Comparison of ENCODE assay signal across 15 mouse cellular contexts in the genomic region with DNA sequence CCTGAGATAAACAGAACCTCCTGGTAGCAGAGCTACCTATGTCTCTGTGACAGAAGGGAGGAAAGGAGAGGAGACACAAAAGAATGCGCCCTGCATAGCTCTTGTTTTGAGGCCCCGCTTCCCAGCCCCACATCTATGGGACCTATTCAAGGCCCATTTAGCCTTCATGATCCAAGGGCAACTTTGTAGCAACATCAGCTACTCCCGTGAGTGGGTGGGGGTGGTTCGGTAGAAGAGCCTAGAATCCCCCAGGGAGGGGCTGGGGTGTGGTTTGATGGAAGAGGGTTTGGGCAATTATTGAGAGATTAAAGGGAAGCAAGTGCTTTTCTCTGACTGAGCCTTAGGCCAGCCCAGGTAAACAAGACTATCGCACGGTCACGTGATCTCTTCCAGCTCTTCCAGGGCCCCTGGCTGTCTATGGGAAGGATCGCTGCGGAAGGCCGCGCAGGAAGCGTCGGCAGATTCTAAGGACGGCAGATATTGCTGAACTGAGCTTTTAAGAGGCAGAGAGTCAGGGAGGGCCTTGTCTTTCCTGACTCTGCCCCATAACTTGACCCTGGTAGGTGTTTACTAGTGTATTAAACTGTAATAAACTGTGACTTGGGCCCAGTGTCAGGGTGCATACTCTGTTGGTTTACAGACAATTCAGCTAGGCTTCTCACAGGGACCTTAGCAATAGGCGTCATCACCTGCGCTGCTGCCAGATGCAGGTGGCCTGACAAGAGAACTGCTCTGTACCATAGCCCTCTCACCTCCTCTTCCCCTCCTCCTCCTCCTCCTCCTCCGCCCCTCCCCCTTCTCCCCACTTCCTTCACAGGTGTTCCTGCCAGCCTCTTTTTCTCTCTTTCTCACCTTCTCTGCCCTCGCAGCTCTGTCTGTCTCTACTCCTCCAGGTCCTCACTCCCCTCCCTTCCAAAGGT. TPM values are rescaled to one million over a fixed set of nuclear protein-coding genes. Genes with fewer than 3 reads are reported as not detected.
DNase-seq lines count a peak whose midpoint lies in the region; ATAC-seq lines count a peak whose summit lies in the region.
"Had no signal": no experiment of that assay in that cellular context is flagged by ENCODE, and none has a peak within 500 bp of the region (broad histone marks: within the 10 kb centered on the region; RNA-seq: fewer than 3 reads in every experiment).

No protein-coding gene starts in this region.

- peaks cover 6% of the 10 kb centered on the region for H3K4me1 ChIP-seq in liver, embryonic 11.5 days (replicated peaks; ENCODE audit: control insufficient read depth, insufficient read depth, low read length)
- peaks cover 9% of the 10 kb centered on the region; the same call in 1 of the 2 replicates for H3K4me1 ChIP-seq in liver, embryonic 12.5 days
- H3K4me1 ChIP-seq in stomach, embryonic 16.5 days (ENCODE audit: control insufficient read depth, insufficient read depth, low read length): peaks cover 6% of the 10 kb centered on the region; the same call in 1 of the 2 replicates
- H3K4me1 ChIP-seq: hindbrain, embryonic 12.5 days had no signal

- peak overlapping the region; percentile 29; the same call in 1 of the 2 replicates for H3K4me2 ChIP-seq in liver, embryonic 11.5 days
- no peak overlapping the region for H3K4me2 ChIP-seq in liver, embryonic 12.5 days
- peak overlapping the region; percentile 3; the same call in 1 of the 2 replicates for H3K4me2 ChIP-seq in stomach, embryonic 16.5 days (ENCODE audit: low read depth, low read length)
- H3K4me2 ChIP-seq: forebrain, embryonic 12.5 days; hindbrain, embryonic 12.5 days; liver, embryonic 13.5 days had no signal

- H3K36me3 ChIP-seq in liver, embryonic 11.5 days (ENCODE audit: control insufficient read depth, insufficient read depth, low read length): no peaks in the 10 kb centered on the region
- no peaks in the 10 kb centered on the region for H3K36me3 ChIP-seq in liver, embryonic 12.5 days
- H3K36me3 ChIP-seq in stomach, embryonic 16.5 days (ENCODE audit: control insufficient read depth, insufficient read depth, low read length): no peaks in the 10 kb centered on the region
- H3K36me3 ChIP-seq: forebrain, embryonic 12.5 days; hindbrain, embryonic 12.5 days; liver, embryonic 13.5 days had no signal

- peak; percentile 21 for DNase-seq in embryo, embryonic 10 days (ENCODE audit: low spot score)
- DNase-seq in embryo, embryonic 9.5 days (ENCODE audit: extremely low spot score): no peak
- DNase-seq in liver, embryonic 11.5 days (ENCODE audit: low spot score): no peak
- DNase-seq in thymus, postnatal 4 days: peak; percentile 82
- no peak for DNase-seq in frontal cortex, postnatal 36 days (ENCODE audit: low spot score in 2 of 2)
- no peak for DNase-seq in gastrocnemius, postnatal 25 days
- DNase-seq: cerebellum, adult 2 months; gastrocnemius, adult 2 months; liver, embryonic 13.5 days had no signal

- H3K4me3 ChIP-seq in liver, embryonic 11.5 days (ENCODE audit: low read depth, low read length): no peak overlapping the region
- no peak overlapping the region for H3K4me3 ChIP-seq in liver, embryonic 12.5 days
- H3K4me3 ChIP-seq in stomach, embryonic 16.5 days (replicated peaks; ENCODE audit: low read length): no peak overlapping the region
- H3K4me3 ChIP-seq: forebrain, embryonic 12.5 days; gastrocnemius, adult 2 months; hindbrain, embryonic 12.5 days; liver, embryonic 13.5 days had no signal

- no peak overlapping the region for H3K9ac ChIP-seq in liver, embryonic 11.5 days (ENCODE audit: low read depth, low read length)
- no peak overlapping the region for H3K9ac ChIP-seq in liver, embryonic 12.5 days
- H3K9ac ChIP-seq in stomach, embryonic 16.5 days (ENCODE audit: low read length): peak overlapping the region; percentile 30
- H3K9ac ChIP-seq: forebrain, embryonic 12.5 days; hindbrain, embryonic 12.5 days; liver, embryonic 13.5 days had no signal

- H3K9me3 ChIP-seq in liver, embryonic 11.5 days (ENCODE audit: control insufficient read depth, low read length): no peaks in the 10 kb centered on the region
- H3K9me3 ChIP-seq in liver, embryonic 12.5 days (replicated peaks): no peaks in the 10 kb centered on the region
- no peaks in the 10 kb centered on the region for H3K9me3 ChIP-seq in stomach, embryonic 16.5 days (replicated peaks; ENCODE audit: control insufficient read depth, low read length)
- H3K9me3 ChIP-seq: forebrain, embryonic 12.5 days; hindbrain, embryonic 12.5 days; liver, embryonic 13.5 days had no signal

- ATAC-seq in liver, embryonic 11.5 days (replicated peaks; ENCODE audit: low FRiP score): no peak
- no peak for ATAC-seq in liver, embryonic 12.5 days
- ATAC-seq in stomach, embryonic 16.5 days (ENCODE audit: insufficient read depth, low FRiP score): peak; percentile 74

- H3K27ac ChIP-seq in liver, embryonic 11.5 days (ENCODE audit: low read depth, low read length): no peak overlapping the region
- H3K27ac ChIP-seq in liver, embryonic 12.5 days: no peak overlapping the region
- H3K27ac ChIP-seq in stomach, embryonic 16.5 days (ENCODE audit: low read length): no peak overlapping the region
- H3K27ac ChIP-seq: forebrain, embryonic 12.5 days; gastrocnemius, adult 2 months; hindbrain, embryonic 12.5 days; kidney, postnatal 0 days; liver, embryonic 13.5 days had no signal

- H3K27me3 ChIP-seq in liver, embryonic 11.5 days (replicated peaks; ENCODE audit: control insufficient read depth, insufficient read depth, low read length): no peaks in the 10 kb centered on the region
- H3K27me3 ChIP-seq in liver, embryonic 12.5 days (replicated peaks): no peaks in the 10 kb centered on the region; the same call in 1 of the 2 replicates
- no peaks in the 10 kb centered on the region for H3K27me3 ChIP-seq in stomach, embryonic 16.5 days (ENCODE audit: control insufficient read depth, insufficient read depth, low read length)
- H3K27me3 ChIP-seq: forebrain, embryonic 12.5 days; hindbrain, embryonic 12.5 days; liver, embryonic 13.5 days had no signal

- 45% methylated on average over 18 of the region's 18 CpGs for WGBS in liver, embryonic 11.5 days
- 46% methylated on average over 18 of the region's 18 CpGs for WGBS in liver, embryonic 12.5 days (ENCODE audit: insufficient replicate concordance)
- 37% methylated on average over 18 of the region's 18 CpGs for WGBS in stomach, embryonic 16.5 days

RNA-seq across cellular contexts. Expression of a gene that starts 16.1 kb away (rescaled TPM):
- 0.23 TPM in 1 of 2 replicates, not detected in the other for polyA plus RNA-seq in liver, embryonic 11.5 days (2014; fragmentation: Nextera tagmentation; extraction: Ambion mirVana)
- polyA plus RNA-seq in liver, embryonic 12.5 days (2016; fragmentation: Nextera tagmentation; extraction: Ambion mirVana): not detected in 2 replicates
- 0.28 and 0.32 TPM in 2 replicates for polyA plus RNA-seq in stomach, embryonic 16.5 days (2015; fragmentation: Nextera tagmentation; extraction: Ambion mirVana)
- not detected for total RNA-seq in gastrocnemius, postnatal 25 days (2021)
- total RNA-seq: gastrocnemius, adult 2 months; megakaryocyte progenitor cell, adult 5-6 weeks had no signal
- polyA plus RNA-seq: cerebellum, adult 2 months; forebrain, embryonic 12.5 days; liver, embryonic 13.5 days had no signal

RNA-seq across cellular contexts. Expression of a gene that starts 17.9 kb away (rescaled TPM):
- polyA plus RNA-seq in liver, embryonic 11.5 days (2014; fragmentation: Nextera tagmentation; extraction: Ambion mirVana): not detected in 2 replicates
- 0.15 TPM in 1 of 2 replicates, not detected in the other for polyA plus RNA-seq in liver, embryonic 12.5 days (2016; fragmentation: Nextera tagmentation; extraction: Ambion mirVana)
- polyA plus RNA-seq in stomach, embryonic 16.5 days (2015; fragmentation: Nextera tagmentation; extraction: Ambion mirVana): 1.2 and 1.5 TPM in 2 replicates
- total RNA-seq in gastrocnemius, postnatal 25 days (2021): not detected
- total RNA-seq: gastrocnemius, adult 2 months; megakaryocyte progenitor cell, adult 5-6 weeks had no signal
- polyA plus RNA-seq: hindbrain, embryonic 12.5 days; liver, embryonic 13.5 days had no signal

RNA-seq across cellular contexts. Expression of a gene that starts 22.4 kb away (rescaled TPM):
- 0.21 and 0.22 TPM in 2 replicates for polyA plus RNA-seq in liver, embryonic 11.5 days (2014; fragmentation: Nextera tagmentation; extraction: Ambion mirVana)
- polyA plus RNA-seq in liver, embryonic 12.5 days (2016; fragmentation: Nextera tagmentation; extraction: Ambion mirVana): 0.20 and 0.23 TPM in 2 replicates
- polyA plus RNA-seq in stomach, embryonic 16.5 days (2015; fragmentation: Nextera tagmentation; extraction: Ambion mirVana): 0.15 TPM in 1 of 2 replicates, not detected in the other
- not detected for total RNA-seq in gastrocnemius, postnatal 25 days (2021)
- polyA plus RNA-seq: liver, embryonic 13.5 days had no signal

RNA-seq across cellular contexts. Expression of a gene that starts 28.1 kb away (rescaled TPM):
- 8.0 and 9.3 TPM in 2 replicates for polyA plus RNA-seq in liver, embryonic 11.5 days (2014; fragmentation: Nextera tagmentation; extraction: Ambion mirVana)
- polyA plus RNA-seq in liver, embryonic 12.5 days (2016; fragmentation: Nextera tagmentation; extraction: Ambion mirVana): 10.5 and 11.8 TPM in 2 replicates
- polyA plus RNA-seq in stomach, embryonic 16.5 days (2015; fragmentation: Nextera tagmentation; extraction: Ambion mirVana): 3.3 and 4.4 TPM in 2 replicates
- 1 to 10 TPM; 6.1 to 8.5 TPM for total RNA-seq in gastrocnemius, postnatal 25 days (2021)

RNA-seq across cellular contexts. Expression of a gene that starts 29.3 kb away (rescaled TPM):
- polyA plus RNA-seq in liver, embryonic 11.5 days (2014; fragmentation: Nextera tagmentation; extraction: Ambion mirVana): 84.7 and 90.1 TPM in 2 replicates
- polyA plus RNA-seq in liver, embryonic 12.5 days (2016; fragmentation: Nextera tagmentation; extraction: Ambion mirVana): 50.4 and 54.7 TPM in 2 replicates
- polyA plus RNA-seq in stomach, embryonic 16.5 days (2015; fragmentation: Nextera tagmentation; extraction: Ambion mirVana): 95.7 and 109 TPM in 2 replicates
- total RNA-seq in gastrocnemius, postnatal 25 days (2021): 10 to 100 TPM; 56.3 to 63.9 TPM

Comparison
In these comparisons a context has a peak if more than half of its experiments do, and no peak if none do; other contexts are left out.
1. DNase-seq: peak in embryo, embryonic 10 days (single experiment) and thymus, postnatal 4 days (single experiment); none in embryo, embryonic 9.5 days (single experiment), liver, embryonic 11.5 days (single experiment), frontal cortex, postnatal 36 days (0 of 2) and gastrocnemius, postnatal 25 days (single experiment).